Mouse (Mus musculus) liver, adult 2 months (tissue): ENCODE measurements around the gene Chm. TPM values are rescaled to one million over a fixed set of nuclear protein-coding genes. Genes with fewer than 3 reads are reported as not detected.
A peak's percentile ranks its signal among the peaks of the same experiment; 100 is the strongest.
"Not testable (repeated sequence)": the region's sequence is repeated elsewhere in the genome, so short reads cannot be mapped to it uniquely, and the experiment has no call there.

Experiments
- DNase-seq: peaks from one replicate; pipeline ENCODE4 v3.0.0-alpha.2; 2011; ENCODE audit warnings: low read depth, low spot score; ENCODE audit errors: extremely low read depth
- H3K27ac ChIP-seq: fragments of 200-500 bp; replicated peaks from 2 replicates; pipeline ENCODE4 v1.5.1; 2012; ENCODE audit warnings: low read depth, mild to moderate bottlenecking, control low read depth, inconsistent platforms, low read length; ENCODE audit not compliant: insufficient read depth
- H3K27me3 ChIP-seq: fragments of 200-500 bp; 2 replicates; pipeline ENCODE4 v1.6.1; 2012; ENCODE audit warnings: mild to moderate bottlenecking, moderate library complexity, low read length, inconsistent platforms; ENCODE audit not compliant: control insufficient read depth, insufficient read depth
- H3K36me3 ChIP-seq: fragments of 200-500 bp; 2 replicates; pipeline ENCODE4 v1.6.1; 2012; ENCODE audit warnings: low read length, inconsistent platforms; ENCODE audit not compliant: control insufficient read depth, insufficient read depth
- H3K4me1 ChIP-seq: fragments of 200-500 bp; 2 replicates; pipeline ENCODE4 v1.6.1; 2011; ENCODE audit warnings: low read length; ENCODE audit not compliant: control insufficient read depth, insufficient read depth
- H3K4me3 ChIP-seq: fragments of 200-500 bp; 2 replicates; pipeline ENCODE4 v1.5.1; 2011; ENCODE audit warnings: low read depth, mild to moderate bottlenecking, control low read depth, low read length, moderate library complexity; ENCODE audit not compliant: insufficient read depth
- H3K79me2 ChIP-seq: fragments of 200-500 bp; 2 replicates; pipeline ENCODE4 v1.6.1; 2012; ENCODE audit warnings: inconsistent platforms, mild to moderate bottlenecking, low read length, moderate library complexity; ENCODE audit not compliant: control insufficient read depth, insufficient read depth
- H3K9ac ChIP-seq: fragments of 200-500 bp; 2 replicates; pipeline ENCODE4 v1.6.1; 2012; ENCODE audit warnings: low read depth, mild to moderate bottlenecking, control low read depth, inconsistent platforms, low read length
- CTCF ChIP-seq: fragments of 200-500 bp; IDR thresholded peaks from 2 replicates; pipeline ENCODE4 v1.5.1; 2011; ENCODE audit warnings: low read depth, low read length, control low read depth
- POLR2A ChIP-seq: fragments of 200-500 bp; IDR thresholded peaks from 2 replicates; pipeline ENCODE4 v1.6.1; 2011; ENCODE audit warnings: low read length, control low read depth; ENCODE audit not compliant: insufficient read depth; ENCODE audit errors: extremely low read depth
- WGBS: fragments of 180-500 bp; shearing (Covaris S2); methylation state at CpG from one replicate; pipeline ENCODE4 v1.1.7; 2018; 5-methylcytosine and 5-hydroxymethylcytosine counted together
- polyA plus RNA-seq: library from polyadenylated mRNA; depleted of rRNA; stranded (reverse); fragments of >200 nt; gene quantifications from 2 replicates; pipeline ENCODE4 v1.2.3, GENCODE M21; 2012; rRNA removed
- total RNA-seq: library from RNA; depleted of rRNA; stranded (reverse); fragments of >200 nt; gene quantifications from 2 replicates; pipeline ENCODE4 v1.2.3, GENCODE M21; 2014; rRNA removed

Gene Chm
- total RNA-seq (12.1 and 15.8 TPM in 2 replicates), polyA plus RNA-seq (0.66 TPM in 2 replicates)

- H3K36me3 ChIP-seq: no peaks in the 10 kb centered on the region
- H3K27ac ChIP-seq: peak within 1 kb of the TSS; percentile 84
- H3K9ac ChIP-seq: peak within 1 kb of the TSS; percentile 80
- peaks cover 6% of the 10 kb centered on the region for H3K79me2 ChIP-seq
- DNase-seq: peak; percentile 85
- peak within 1 kb of the TSS; percentile 100 for H3K4me3 ChIP-seq
- TF ChIP-seq CTCF (no peak), POLR2A (no peak)
- H3K4me1 ChIP-seq: no peaks in the 10 kb centered on the region
- no peaks in the 10 kb centered on the region for H3K27me3 ChIP-seq
- WGBS: under 1% methylated on average over 21 of the region's 21 CpGs
Measured at GRCm38 (mm10) chrX:113185230-113185985, at the start of gene Chm. Gene Chm (minus strand): TSS chrX:113185517.

DNA sequence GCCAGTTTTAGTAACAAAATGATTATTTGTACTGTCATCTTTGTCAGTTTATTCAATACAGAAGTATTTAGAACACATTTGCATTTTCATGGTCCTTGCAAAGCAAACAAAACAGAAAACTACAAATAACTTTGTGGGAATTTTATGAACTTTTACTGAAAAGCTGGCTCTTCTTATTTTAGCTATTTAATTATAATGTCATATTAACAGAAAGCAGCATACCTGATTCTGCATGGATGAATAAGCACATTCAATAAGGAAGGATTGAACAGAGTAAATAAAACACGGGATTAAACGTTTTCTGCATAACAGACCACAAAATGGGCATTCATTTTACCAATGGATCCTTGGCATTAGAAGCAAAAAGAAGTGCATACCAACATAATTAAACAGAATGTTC, 8.6 kb upstream of the Chm start:
- no peaks in the 10 kb centered on the region for H3K79me2 ChIP-seq
- H3K36me3 ChIP-seq: no peaks in the 10 kb centered on the region
- DNase-seq: no peak
- H3K4me3 ChIP-seq: no peak overlapping the region
- no peak for TF ChIP-seq POLR2A
- no peak for TF ChIP-seq CTCF
- no peaks in the 10 kb centered on the region for H3K27me3 ChIP-seq
- H3K4me1 ChIP-seq: no peaks in the 10 kb centered on the region
- WGBS: 42% methylated on average over 2 of the region's 2 CpGs
- H3K27ac ChIP-seq: no peak overlapping the region
- no peak overlapping the region for H3K9ac ChIP-seq

DNA sequence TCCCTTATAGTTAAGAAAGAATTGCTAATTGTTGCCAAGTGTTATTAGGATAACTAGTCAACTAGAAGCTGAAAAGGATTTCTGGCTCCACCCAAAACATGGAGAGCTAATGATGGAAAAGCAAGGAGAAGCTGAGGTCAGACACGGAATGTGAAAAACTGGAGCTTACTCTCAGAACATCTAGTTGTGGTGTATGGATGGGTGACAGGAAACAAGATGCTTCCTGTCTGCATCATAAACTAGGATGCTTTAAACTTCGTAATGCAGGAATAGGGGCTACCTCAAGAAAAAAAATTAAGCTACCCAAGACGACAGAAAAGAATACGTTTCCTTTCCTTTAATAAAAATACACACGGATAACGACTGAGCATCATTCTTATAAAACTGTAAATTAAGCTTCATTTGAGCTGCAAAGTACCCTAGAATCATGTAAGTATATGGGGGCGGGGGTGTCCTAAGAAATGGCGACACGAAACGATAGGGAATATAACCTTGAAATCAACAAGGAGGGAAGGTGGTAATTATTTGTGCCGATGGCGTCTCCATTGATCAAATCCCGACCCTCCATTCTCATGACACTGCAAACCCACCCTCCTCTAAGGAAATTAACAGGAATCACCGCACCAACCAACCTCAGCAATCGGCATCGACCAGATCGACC, 618 bp downstream of the Chm start:
- Histone ChIP-seq H3K4me1 (no peaks in the 10 kb centered on the region), H3K27ac (peak overlapping the region; percentile 84), H3K79me2 (peaks cover 6% of the 10 kb centered on the region), H3K9ac (peak overlapping the region; percentile 80), H3K27me3 (no peaks in the 10 kb centered on the region), H3K4me3 (peak overlapping the region; percentile 100), H3K36me3 (no peaks in the 10 kb centered on the region)
- no peak for TF ChIP-seq POLR2A
- no peak for TF ChIP-seq CTCF
- WGBS: under 1% methylated on average over 17 of the region's 17 CpGs
- peak; percentile 6 for DNase-seq

GRCm38 (mm10) chrX:113180856-113181255, 4.5 kb downstream of the Chm start:
- H3K79me2 ChIP-seq, H3K27ac ChIP-seq, DNase-seq, H3K36me3 ChIP-seq, H3K4me3 ChIP-seq, H3K4me1 ChIP-seq, H3K9ac ChIP-seq, H3K27me3 ChIP-seq: not testable (repeated sequence)
- 96% methylated on average over 4 of the region's 4 CpGs for WGBS

GRCm38 (mm10) chrX:113172766-113173165, 12.6 kb downstream of the Chm start:
- no peak for TF ChIP-seq POLR2A
- TF ChIP-seq CTCF: no peak
- DNase-seq: peak; percentile 24
- peaks cover 2% of the 10 kb centered on the region; the same call in 1 of the 2 replicates for H3K79me2 ChIP-seq
- H3K27me3 ChIP-seq: no peaks in the 10 kb centered on the region
- H3K27ac ChIP-seq: no peak overlapping the region
- 5% methylated on average over 2 of the region's 2 CpGs for WGBS
- H3K9ac ChIP-seq: no peak overlapping the region
- no peaks in the 10 kb centered on the region for H3K4me1 ChIP-seq
- no peaks in the 10 kb centered on the region for H3K36me3 ChIP-seq
- H3K4me3 ChIP-seq: no peak overlapping the region

DNA sequence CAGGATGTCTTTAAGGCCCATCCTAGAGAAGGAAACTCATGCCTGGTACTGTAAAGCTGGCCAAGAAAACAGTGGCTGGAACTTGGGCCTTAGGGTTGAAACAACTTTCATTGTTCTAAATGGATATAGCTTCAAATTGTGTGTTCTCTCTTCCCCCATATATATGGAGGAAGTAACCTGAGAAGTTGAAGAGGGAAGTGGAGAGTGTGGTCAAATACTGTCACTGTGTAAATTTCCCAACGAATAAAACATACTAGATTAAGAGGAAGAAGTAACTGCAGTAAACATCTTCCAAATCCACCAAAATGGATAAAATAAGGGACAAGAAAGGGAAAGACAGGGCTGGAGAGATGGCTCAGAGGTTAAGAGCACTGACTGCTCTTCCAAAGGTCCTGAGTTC, 13.0 kb downstream of the Chm start:
- H3K79me2 ChIP-seq: peaks cover 2% of the 10 kb centered on the region; the same call in 1 of the 2 replicates
- no peak overlapping the region for H3K9ac ChIP-seq
- no peak overlapping the region for H3K4me3 ChIP-seq
- peak; percentile 11 for DNase-seq
- H3K4me1 ChIP-seq: no peaks in the 10 kb centered on the region
- 50% methylated on average over 1 of the region's 1 CpGs for WGBS
- H3K27me3 ChIP-seq: no peaks in the 10 kb centered on the region
- H3K36me3 ChIP-seq: no peaks in the 10 kb centered on the region
- no peak overlapping the region for H3K27ac ChIP-seq
- no peak for TF ChIP-seq CTCF
- no peak for TF ChIP-seq POLR2A
